Mouse (Mus musculus): ENCODE results near the gene C530008M17Rik. TPM values are rescaled to one million over a fixed set of nuclear protein-coding genes. Genes with fewer than 3 reads are reported as not detected.

The C530008M17Rik gene
- polyA plus RNA-seq (2014; fragmentation: Illumina TruSeq; extraction: RNeasy Lipid Tissue Mini Kit (QIAGEN cat#74804); ENCODE audit: low read depth, low replicate concordance): 104 TPM

GRCm38 (mm10) chr5:76656212-76656611 lies at the start of gene C530008M17Rik:
Gene C530008M17Rik, plus strand, starts transcription at chr5:76656512.

GRCm38 (mm10) chr5:76905405-76906154 lies 249.3 kb downstream of the C530008M17Rik start, which contains the start of gene Aasdh:
Gene Aasdh, minus strand, starts transcription at chr5:76905514.

Other genes starting within 250 kb of the C530008M17Rik start
- gene Gm7271, start 172.5 kb upstream of the C530008M17Rik start, polyA plus RNA-seq (2014; fragmentation: Illumina TruSeq; extraction: RNeasy Lipid Tissue Mini Kit (QIAGEN cat#74804); ENCODE audit: low read depth, low replicate concordance): not detected
- 54.5 TPM for gene Exoc1, start 127.2 kb upstream of the C530008M17Rik start, polyA plus RNA-seq (2014; fragmentation: Illumina TruSeq; extraction: RNeasy Lipid Tissue Mini Kit (QIAGEN cat#74804); ENCODE audit: low read depth, low replicate concordance)
- gene Cep135, start 67.8 kb upstream of the C530008M17Rik start, polyA plus RNA-seq (2014; fragmentation: Illumina TruSeq; extraction: RNeasy Lipid Tissue Mini Kit (QIAGEN cat#74804); ENCODE audit: low read depth, low replicate concordance): 20.2 TPM
- 24.9 TPM for gene Aasdh, start 249.0 kb downstream of the C530008M17Rik start, polyA plus RNA-seq (2014; fragmentation: Illumina TruSeq; extraction: RNeasy Lipid Tissue Mini Kit (QIAGEN cat#74804); ENCODE audit: low read depth, low replicate concordance)

All from testis, adult 10 weeks (tissue).